Mouse (Mus musculus) thymus, adult 18-20 months (tissue): ENCODE results near the gene Lrrc2.
A peak's percentile ranks its signal among the peaks of the same experiment; 100 is the strongest.

ENCODE experiments used
- DNase-seq, 2 experiments: peaks; one replicate each; pipeline ENCODE4 v3.0.0; 2022; ENCODE audit warnings: mixed read lengths in 2 of 2

Lrrc2 gene

DNA sequence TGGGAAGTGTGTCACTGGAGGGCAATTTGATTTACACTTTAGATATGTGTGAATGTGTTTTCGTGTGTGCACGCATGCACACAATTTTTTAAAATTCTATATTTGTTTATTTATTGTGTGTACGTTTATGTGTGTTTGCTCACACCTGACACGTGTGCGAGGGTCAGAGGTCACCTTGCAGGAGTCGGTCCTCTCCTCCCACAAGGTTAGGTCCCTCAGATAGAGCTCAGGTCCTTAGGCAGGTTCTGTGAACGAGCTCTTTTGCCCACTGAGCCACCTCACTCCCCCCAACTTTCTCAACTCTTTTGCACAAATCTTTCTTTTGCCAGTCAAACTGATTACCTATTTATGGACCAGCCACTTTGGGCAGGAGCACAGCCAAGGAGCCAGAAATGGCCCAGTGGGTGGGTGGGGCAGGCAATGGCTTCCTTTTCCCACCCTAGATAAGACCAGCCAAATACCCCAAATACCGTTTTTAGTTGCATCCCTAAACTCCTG, 2.5 kb upstream of the Lrrc2 start:
- DNase-seq = no peak

DNA sequence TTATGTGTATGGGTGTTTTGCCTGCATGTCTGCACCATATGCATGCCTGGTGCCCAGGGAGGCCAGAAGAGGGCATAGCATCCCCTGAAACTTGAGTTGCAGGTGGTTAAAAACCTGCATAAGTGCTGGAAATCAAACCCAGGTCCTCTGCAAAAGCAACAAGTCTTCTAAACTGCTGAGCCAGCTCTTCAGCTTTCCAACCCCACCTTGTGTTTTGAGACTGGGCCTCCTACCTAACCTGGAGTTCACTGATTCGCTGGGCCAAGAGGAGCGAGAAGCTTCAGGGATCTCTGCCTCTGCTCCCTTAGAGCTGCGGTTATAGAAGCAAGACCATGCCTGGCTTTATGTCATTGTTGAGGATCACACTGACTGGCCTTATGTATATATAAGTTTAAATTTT, 1.2 kb upstream of the Lrrc2 start:
- DNase-seq = no peak

- no peak for DNase-seq
Measured at GRCm38 (mm10) chr9:110951866-110952265, 521 bp downstream of the Lrrc2 start.

DNA sequence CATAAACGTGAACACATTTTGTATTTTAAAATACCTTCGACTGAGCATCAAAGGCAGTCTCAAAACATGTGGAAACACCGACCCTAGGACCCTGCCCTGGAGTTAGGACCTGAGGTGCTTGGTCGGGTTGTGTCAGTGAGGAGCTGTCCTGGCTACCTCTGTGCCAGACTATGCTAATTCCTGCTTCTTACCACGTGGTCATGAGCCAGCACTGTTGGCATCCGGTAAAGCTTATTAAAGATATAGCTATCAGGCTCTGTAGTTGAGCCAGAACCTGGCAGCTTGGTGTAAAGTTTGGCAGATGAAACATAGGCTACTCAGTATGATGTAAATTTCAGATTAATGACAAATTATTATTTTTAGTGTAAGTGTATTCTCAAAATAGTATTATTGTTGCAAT, 1.1 kb downstream of the Lrrc2 start:
- DNase-seq = no peak

- no peak for DNase-seq
Measured at GRCm38 (mm10) chr9:110952931-110953549, 1.7 kb downstream of the Lrrc2 start.

GRCm38 (mm10) chr9:110953550-110954461, 2.5 kb downstream of the Lrrc2 start:
- DNase-seq = peak; percentile 55 to 64

GRCm38 (mm10) chr9:110954681-110955445, 3.5 kb downstream of the Lrrc2 start:
- DNase-seq = no peak

GRCm38 (mm10) chr9:110955962-110956361, 4.6 kb downstream of the Lrrc2 start:
- DNase-seq = no peak

DNA sequence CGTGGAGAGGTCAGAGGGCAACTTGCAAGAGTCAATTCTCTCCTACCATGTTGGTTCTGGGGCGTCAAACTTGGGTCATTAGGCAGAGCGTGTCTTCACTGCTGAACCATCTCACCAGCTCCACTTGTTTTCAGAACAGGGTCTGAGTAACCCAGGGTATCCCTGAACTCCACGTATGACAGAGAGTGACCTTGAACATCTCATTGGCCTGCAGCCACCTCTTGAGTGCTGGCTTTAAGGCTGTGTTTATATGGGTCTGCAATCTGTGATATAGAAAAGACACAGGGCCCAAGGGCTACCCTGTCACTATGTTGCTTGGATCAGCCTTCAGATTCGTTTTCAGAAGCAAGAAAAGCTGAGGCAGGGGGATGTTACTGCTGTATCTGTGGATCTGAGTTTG, 8.3 kb downstream of the Lrrc2 start:
- DNase-seq = no peak

DNA sequence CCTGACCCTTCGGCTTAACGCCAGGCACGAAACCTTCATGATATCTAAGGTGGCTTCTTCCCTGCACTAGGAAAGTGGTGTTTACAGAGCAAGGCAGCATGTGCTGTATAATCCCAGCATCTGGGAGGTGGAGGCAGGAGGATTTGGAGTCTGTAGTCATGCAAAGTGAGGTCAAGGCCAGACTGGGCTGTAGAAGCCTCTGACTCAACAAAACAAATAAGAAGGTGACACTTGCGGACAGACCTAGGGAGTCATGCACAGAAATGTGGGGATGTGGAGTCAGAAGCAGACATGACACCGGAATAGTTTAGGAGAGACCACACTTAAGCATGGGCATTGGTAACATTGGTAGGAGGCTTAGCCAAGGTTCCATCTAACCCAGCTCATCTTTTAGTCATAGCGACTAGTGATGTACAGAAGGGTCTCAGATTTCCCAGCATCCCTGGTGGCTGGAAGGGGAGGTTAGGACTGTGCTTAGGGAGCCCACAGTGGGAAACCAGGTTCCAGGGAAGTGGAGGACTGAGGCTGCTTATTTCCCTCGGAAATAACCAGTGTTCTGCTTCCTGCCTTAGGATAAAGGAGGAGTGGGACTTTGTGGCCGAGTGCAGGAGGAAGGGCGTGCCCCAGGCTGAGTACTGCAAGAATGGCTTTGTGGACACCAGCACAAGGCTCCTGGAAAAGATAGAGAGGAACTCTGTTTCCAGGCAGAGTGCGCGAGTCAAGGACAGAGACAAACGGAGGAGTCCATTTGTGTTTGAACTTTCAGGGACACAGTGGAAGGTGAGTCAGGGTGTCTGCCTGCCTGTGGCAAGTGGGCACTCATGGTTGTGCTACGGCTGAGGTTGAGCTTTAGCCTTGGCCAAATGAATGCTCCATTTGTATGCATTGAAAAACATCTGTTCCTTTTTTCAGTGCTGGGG, 9.1 kb downstream of the Lrrc2 start:
- DNase-seq = no peak

- DNase-seq = no peak
Measured at GRCm38 (mm10) chr9:110961386-110961785, 10.0 kb downstream of the Lrrc2 start.

DNA sequence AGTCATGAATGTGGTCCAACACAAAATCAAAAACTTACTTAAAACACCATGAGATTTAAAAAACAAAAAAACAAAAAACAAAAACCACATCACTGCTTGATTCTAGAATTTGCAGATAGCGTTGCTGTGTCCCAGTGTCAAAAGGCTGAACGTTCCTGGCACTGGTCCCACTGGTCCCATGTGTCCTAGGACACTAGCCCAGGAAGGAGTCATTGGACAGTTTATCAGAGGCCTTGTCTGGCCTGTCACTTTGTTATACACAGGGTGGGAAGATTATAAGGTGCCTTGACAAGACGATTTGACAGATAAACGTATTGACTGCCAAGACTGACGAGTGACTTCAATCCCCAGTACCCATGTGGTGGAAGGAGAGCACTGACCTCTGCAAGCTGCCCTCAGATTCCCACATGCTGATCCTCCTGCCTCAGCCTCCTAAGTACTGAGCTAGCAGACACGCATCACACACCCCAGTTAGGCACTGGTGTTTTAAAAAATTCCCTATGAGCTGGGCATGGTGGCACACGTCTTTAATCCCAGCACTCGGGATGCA, 12.3 kb downstream of the Lrrc2 start:
- no peak for DNase-seq

DNA sequence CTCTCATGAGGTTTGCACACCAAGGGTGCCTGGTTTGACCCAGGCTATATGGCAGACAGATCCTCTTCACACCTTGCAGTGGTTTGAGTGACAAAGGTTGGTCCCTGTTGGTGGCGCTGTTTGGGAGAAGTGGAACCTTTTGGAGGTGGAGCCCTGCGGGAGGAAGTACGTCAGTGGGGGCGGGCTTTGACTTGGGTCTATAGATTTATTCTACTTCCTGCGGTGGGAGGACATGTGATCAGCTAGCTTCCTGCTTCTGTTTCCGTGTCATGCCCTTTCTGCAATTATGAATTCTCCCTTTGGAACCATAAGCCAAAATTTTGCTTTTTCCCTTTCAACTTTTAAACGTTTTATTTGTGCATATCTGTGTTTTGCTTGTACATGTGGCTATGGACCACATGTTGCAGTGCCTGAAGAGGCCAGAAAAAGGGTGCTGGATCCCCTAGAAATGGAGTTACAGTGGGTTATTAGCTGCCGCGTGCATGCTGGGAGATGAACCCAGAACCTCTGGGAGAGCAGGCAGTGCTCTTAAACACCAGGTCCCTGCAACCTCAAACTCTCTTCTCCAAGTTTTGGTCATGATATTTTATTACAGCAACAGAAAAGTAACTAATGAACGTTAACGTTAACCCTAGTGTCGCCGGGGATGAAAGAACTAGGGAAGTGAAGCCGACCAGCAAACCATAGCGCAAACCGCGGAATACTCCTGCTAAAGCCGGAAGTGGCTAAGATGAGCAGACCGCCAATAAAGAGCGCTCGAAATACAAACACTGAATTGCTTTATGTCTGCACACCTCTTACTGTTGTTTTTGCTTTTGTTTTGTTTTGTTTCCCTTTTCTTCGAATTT, 13.9 kb downstream of the Lrrc2 start:
- DNase-seq = no peak

- no peak for DNase-seq
Measured at GRCm38 (mm10) chr9:110965910-110966231, 14.5 kb downstream of the Lrrc2 start.

DNA sequence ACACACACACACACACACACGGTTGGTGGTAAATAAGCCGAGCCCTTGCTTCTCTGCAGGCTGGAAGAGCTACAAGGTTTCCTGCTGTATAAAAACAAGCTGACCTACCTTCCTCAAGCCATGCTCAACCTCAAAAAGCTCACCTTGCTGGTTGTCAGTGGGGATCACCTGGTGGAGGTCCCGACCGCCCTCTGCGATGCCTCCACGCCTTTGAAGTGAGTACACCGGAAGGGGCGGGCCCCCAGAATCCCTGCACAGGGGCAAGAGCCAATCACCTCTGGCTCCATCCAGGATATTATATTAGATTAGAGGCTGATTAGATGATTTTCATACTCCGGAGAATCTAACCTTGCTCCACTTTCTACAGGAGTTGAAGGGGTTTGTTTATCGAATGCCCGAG, 28.1 kb downstream of the Lrrc2 start:
- no peak for DNase-seq

- no peak for DNase-seq
Measured at GRCm38 (mm10) chr9:110982351-110982750, 31.0 kb downstream of the Lrrc2 start.

DNA sequence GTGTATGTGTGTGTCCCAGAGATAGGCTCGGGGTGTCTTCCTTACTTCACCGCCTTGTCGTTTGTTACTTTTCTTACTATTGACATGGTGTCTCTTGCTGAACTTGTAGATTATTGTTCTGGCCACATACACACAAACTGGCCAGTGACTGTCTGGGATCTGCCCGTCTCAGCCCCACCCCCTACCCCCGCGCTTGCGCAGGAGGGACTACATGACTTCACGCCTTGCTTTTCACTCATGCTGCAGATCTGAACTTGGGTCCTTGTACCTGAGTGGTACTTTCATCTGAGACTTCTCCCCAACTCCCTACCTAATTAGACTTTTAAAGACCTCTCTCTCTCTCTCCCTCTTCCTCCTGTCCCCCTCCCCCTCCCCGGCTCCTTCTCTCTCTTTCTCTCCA, 32.8 kb downstream of the Lrrc2 start:
- no peak for DNase-seq

DNA sequence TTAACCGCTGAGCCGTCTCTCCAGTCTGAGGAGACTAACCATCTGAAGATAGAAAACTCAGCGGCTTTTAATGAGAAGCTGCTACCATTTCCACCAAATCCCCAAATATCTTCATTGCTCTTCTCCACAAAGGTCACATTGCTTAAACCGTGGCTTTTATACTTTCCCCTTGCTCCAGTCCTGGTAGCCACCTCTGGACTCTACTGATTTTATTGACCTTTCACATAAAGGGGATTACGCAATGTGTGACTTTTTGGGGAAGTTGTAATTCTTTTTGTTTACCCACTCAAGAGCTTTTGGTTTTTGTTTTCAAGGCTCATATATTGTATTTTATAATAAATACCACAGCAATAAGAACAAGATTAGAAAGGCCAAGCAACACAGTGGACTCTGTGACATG, 34.2 kb downstream of the Lrrc2 start:
- no peak for DNase-seq

GRCm38 (mm10) chr9:110985951-110986350, 34.6 kb downstream of the Lrrc2 start:
- no peak for DNase-seq

DNA sequence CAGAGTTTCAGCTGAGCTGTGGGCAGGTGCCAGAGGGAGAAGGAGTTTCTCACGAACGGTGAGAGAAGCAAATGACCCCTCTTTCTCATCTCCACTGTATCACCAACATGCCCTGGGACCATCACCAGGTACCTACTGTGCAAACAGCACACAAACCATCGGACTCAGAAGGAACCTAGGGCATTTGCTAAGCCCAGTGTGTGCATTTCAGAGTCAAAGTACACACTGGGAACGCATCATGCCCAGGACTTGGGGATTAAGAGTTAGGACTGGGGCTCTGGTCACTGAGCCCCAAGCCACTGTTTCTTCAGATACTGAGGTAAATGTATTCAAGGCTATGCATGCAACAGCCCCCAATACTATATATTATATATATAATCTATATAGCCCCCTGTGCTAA, 36.0 kb downstream of the Lrrc2 start:
- no peak for DNase-seq

GRCm38 (mm10) chr9:110988078-110988477, 36.7 kb downstream of the Lrrc2 start:
- DNase-seq = no peak
